Mouse (Mus musculus): ENCODE data around the gene Gm28635.

The Gm28635 gene

GRCm38 (mm10) chr2:84677968-84678880 is at the start of gene Gm28635, which contains the start of gene Med19:
Gene Gm28635, minus strand, starts transcription at chr2:84678041.
Gene Med19, plus strand, starts transcription at chr2:84678402.
- DNase-seq = peak; percentile 90

GRCm38 (mm10) chr2:84727172-84727858 is 49.5 kb upstream of the Gm28635 start, which contains the start of gene Clp1:
Gene Clp1, minus strand, starts transcription at chr2:84727350.
- peak; percentile 98 for DNase-seq

- DNase-seq = no peak
Observed at GRCm38 (mm10) chr2:84726716-84727115, 48.9 kb upstream of the Gm28635 start.

GRCm38 (mm10) chr2:84725770-84726169 is 47.9 kb upstream of the Gm28635 start:
- DNase-seq = no peak

DNA sequence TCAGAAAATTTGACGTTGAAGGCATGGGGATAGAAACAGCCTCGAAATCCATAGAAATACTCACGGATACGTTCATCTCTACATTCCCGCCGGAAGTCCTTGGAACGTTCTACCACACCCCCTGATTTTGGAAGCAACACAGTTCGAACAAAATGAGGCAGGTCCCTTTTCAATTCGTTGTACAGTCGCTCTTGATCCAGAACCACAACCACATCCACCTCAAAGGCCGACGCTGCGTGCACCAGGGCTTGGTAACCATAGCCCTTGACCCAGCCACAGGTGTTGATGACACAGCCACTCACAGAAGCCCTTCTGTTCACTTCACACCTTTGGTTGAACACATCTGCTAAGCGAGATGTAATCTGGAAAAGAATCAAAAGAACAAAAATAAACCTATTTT is 46.0 kb upstream of the Gm28635 start:
- DNase-seq = no peak

- no peak for DNase-seq
Observed at GRCm38 (mm10) chr2:84721182-84721581, 43.3 kb upstream of the Gm28635 start.

DNA sequence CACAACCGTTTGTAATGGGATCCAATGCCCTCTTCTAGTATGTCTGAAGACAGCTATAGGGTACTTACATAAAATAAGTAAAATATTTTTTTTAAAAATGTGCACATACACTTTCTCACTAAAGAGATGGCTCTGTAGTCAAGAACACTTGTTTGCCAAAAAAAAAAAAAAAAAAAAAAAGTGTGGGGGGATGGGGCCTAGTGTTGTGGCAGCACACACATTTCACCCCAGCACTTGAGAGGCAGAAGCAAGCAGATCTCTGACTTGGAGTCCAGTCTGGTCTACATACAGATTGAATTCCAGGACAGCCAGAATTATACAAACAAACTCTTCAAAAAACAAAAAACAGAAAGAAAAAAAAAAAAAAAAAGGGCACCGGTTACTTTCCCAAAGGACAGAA is 42.9 kb upstream of the Gm28635 start:
- no peak for DNase-seq

GRCm38 (mm10) chr2:84717357-84717756 is 39.5 kb upstream of the Gm28635 start:
- DNase-seq = no peak

- no peak for DNase-seq
Observed at GRCm38 (mm10) chr2:84716423-84717355, 38.8 kb upstream of the Gm28635 start.

DNA sequence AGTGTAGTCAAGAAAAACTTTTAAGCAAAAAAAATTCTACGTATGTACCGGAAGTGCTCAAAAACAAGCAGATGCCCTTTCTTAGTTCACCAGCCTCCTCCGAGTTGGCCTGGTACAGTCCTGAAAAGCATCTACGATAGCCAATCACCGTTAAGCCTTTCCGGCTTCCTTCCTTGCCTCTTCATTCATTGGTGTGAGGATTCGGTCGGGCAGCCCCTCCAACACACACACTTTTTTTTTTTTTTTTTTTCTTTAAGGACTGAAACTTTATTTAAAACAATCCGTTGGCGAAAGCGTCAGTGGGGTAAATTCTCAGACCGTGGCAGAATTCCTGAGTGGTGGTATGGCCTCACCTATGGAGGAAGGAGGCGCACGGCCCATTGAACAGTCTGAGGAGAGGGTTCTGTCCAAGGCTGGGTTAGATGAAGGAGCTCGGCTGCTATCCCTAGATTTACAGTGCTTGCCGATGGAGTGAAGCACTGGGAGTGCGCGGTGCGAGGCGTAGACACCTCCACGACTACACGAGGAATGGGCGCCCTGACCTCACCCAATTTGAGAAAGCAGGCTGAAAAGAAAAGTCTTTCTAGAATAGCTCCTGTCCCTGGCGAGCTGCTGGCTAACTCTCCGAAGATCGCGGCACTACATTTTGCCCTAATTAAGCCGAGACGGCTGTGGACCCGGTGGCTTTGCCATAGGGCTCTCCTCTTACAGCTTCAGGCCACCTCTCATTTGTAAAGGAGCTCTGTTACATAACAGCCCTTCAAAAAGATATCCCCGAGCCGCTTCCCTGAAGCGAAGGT is 37.9 kb upstream of the Gm28635 start:
- DNase-seq = peak; percentile 83

DNA sequence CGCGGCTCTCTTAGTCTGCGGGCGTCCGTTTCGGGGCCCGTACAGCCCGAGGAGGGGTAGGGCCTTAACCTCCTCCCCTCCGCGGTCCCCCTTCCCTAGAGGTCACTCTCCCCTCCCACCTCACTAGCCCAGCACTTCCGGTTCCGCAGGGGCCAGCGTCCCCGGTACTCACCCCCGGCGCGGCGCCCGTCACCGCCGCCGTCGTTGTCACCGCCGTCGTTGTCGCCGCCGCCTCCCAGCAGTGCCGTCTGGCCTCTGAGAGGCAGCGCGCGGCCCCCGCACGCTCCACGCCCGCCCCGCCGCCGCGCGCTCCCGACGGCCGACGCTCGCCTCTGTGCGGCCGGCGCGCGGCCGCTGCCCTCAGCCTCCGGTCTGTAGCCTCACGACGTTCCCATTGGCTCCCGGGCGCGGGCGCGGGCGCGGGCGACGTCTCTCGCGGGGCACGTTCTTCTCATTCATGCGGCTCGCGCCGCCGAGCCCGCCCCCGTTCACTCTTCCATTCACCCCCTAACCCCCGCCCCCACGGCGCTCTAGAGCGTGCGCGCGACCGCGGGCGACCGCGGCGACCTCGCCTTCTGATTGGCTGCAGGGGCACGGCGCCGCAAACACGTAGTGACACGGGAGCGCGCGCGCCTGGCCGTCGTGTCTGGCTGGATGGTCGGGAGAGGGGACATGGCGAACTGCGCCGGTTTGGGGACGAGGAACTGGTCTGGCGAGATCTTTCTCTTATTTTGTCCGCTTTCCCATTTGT is 37.1 kb upstream of the Gm28635 start, which contains the start of gene Zdhhc5:
TSS of gene Zdhhc5 (minus strand) at position 370 of the 751 bp plus-strand sequence.
- peak; percentile 99 for DNase-seq

DNA sequence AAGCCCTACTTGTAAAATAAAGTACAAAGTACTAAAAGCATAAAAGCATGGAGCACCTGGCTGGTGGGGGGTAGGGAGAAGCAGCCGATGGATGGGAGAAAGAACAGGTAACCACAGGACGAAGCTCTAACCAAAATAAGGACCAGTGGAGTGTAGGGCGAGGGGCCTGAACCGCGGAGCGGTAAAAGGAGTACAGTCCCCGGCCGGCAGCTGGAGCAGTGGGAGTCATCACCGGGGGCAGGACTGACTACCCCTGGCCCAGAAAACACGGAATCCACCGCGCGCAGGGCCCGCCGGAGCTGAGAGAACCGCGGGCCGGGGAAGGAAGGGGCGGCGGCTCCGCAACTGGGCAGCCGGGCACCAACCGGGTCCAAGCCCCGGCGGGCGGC is 36.6 kb upstream of the Gm28635 start:
- DNase-seq = no peak

DNA sequence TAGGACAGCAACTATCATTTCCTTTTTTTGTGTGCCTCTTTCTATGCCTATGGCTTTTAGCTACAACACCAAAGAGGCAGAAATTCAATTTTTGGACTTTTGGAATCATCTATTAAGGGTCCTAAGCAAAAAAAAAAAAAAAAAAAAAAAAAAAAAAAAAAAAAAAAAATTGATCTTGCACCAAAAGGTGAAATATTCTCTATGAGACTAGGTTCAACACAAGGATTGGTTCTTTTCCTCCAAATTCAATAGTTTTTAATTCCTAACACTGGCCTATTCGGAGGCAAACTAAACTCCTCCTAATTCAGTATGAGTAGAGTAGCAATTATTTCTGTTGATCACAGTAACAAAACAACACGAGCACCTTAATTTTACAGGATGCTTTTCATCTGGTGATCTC is 34.1 kb upstream of the Gm28635 start:
- DNase-seq = no peak

GRCm38 (mm10) chr2:84707523-84707922 is 29.7 kb upstream of the Gm28635 start:
- DNase-seq = no peak

- no peak for DNase-seq
Observed at GRCm38 (mm10) chr2:84705295-84705694, 27.5 kb upstream of the Gm28635 start.

DNA sequence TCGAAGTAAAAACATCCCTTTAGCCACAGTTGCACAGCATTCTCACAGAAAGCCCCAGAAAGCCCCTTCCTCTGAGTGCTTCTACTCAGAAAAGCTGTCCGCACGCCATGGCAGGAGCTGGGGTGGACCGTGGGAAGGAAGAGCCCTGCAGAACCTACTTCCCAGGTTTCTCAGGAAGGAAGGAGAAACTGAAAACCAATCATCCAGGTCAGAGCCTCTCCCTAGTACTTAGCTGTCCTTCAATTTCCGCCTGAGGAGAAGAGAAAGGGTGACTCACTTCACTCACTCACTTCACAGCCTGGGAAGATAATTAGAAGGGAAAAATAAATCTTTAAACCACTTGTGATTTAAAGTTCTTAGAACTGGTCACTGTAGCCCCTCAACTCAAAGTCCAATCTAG is 26.5 kb upstream of the Gm28635 start:
- DNase-seq = no peak

DNA sequence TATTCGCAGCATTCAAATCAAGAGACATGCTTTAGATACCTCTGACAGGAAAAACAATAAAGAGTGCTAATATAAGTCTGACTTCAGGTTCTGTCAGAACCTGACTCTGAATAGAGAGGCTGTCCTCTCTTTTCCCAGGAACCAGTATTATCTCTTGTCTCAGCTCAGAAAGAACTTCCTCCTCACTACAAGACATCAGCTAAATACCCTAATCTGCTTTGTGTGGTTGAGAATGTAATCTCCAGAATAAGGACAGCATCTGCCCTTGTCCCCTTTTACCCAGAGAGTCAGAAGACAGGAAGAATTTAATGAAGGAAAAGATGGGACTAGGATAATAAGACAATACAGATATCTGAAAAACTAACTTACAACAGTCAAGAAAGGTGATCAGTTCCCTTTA is 25.7 kb upstream of the Gm28635 start:
- no peak for DNase-seq

GRCm38 (mm10) chr2:84695007-84695695 is 17.3 kb upstream of the Gm28635 start:
- no peak for DNase-seq

GRCm38 (mm10) chr2:84690050-84690449 is 12.2 kb upstream of the Gm28635 start:
- no peak for DNase-seq

DNA sequence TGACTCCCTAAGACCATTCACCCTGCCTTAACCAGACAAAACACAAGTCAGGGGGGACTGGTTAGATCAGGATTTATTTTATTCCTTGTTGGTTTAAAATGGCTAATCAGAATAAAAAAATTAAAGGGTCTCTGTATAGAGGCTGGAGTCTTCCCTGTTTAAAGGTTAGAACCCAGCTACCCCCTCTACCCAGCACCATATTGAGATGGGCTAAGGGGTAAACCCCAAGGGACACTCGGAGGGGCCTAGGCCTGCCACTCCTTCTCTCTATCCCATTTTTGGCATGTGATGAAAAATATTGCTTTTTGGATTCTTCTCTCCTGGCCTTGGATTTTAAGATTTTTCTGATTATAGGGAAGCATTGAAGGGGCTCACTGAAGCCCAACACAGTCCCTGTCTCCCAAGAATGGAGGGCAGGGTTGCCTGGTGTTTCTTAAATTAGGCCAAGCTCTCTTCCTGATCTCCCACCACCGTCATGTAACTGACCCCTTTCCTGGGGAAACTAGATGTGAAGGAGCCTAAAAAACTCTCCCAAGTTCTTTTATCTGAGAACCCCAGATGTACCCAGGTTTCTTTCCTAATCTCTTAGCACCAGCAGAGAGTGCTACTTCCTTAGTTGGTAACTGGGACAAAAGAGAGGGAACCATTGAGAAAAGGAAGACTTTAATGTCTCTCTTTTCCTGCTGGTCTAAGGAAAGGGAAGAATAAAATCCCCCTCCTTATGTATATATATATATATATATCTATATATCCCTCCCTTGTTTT is 10.4 kb upstream of the Gm28635 start:
- DNase-seq = no peak
